Mouse (Mus musculus) left cerebral cortex, adult 9 months (tissue): Measurements from ENCODE around the gene Ckap5.

Source experiments
- DNase-seq, 2 experiments: peaks; one replicate each; pipeline ENCODE4 v3.0.0; 2022; ENCODE audit warnings: low spot score in 2 of 2

Ckap5 gene

GRCm38 (mm10) chr2:91652863-91653262, 126.3 kb downstream of the Ckap5 start:
- DNase-seq: peak; percentile 42 to 52

DNA sequence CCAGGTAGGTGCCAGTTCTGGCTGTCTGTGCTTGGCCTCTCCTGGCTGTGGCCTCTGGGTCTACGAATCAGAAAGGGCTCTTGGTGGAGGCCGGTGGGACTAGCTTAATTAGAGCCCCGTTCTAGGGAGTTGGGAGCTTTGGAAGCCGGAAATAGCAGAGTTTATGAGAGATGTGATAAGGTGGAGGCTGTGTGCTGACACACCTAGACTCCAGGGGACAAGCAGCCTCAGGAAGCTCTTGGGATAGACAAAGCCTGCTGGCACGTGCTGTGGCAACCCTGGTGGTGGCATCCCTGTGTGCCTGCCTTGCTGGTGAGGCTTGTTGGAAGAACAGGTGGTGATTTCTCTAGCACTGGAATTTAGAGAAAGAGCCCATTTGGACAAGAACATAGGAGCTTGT, 128.8 kb downstream of the Ckap5 start:
- no peak for DNase-seq

DNA sequence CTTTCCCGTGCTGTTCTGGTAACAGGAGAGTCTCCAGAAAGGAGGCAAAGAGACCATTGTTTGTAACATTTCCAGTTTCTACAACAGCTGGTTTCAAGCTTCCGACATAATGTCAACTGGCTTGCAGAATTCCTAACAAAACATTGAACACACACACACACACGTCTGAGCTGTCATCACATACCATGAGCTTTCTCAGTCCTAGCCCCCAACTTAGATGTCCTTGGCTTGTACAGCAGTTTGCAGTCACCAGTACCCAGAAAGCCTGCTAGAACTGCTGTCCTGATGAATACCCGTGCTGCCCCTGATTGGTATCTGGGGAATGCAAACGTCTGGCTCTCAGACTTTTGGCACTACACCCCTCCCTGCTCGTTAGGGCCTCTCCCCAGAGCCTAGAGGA, 129.3 kb downstream of the Ckap5 start:
- no peak for DNase-seq

DNA sequence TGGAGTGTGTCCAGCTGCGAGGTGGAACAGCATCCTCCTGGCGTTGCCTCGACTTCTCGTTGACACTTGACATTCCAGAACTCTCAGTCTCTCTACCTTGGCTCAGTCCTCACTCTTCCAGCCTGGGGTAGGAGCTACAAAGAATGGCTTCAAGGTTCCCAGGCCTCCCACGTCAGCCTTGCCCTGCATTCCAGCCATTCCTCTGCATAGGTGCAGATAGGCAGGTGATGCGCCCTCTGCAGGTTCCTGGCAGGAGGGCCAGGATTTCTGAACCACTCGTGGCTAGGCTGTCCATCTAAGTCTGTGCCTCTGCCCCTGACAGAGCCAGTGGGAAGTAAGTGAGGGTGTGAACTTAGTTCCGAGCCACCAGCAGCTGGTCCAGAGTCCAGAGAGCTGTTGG, 130.2 kb downstream of the Ckap5 start:
- DNase-seq: no peak

GRCm38 (mm10) chr2:91659657-91660056, 133.1 kb downstream of the Ckap5 start:
- no peak for DNase-seq

DNA sequence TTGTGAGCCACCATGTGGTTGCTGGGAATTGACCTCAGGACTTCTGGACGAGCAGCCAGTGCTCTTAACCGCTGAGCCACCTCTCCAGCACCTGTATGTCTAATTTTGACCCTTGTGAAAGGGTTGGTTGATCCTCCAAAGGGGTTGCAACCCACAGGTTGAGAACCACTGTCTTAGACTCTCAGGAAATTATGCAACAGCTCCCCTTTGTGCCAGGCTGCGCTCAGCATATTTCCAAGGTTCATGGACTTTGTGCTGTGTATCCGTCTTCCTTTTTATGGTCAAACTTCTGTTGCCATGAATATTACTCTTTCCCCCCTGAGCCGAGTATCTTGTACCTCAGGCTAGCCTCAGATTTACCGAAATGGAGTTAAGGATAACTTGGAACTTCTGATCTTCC, 134.4 kb downstream of the Ckap5 start:
- no peak for DNase-seq

GRCm38 (mm10) chr2:91664780-91665179, 138.2 kb downstream of the Ckap5 start:
- no peak for DNase-seq

- no peak for DNase-seq
Measured at GRCm38 (mm10) chr2:91666386-91666910, 139.9 kb downstream of the Ckap5 start.

GRCm38 (mm10) chr2:91667747-91668146, 141.2 kb downstream of the Ckap5 start:
- DNase-seq: no peak

DNA sequence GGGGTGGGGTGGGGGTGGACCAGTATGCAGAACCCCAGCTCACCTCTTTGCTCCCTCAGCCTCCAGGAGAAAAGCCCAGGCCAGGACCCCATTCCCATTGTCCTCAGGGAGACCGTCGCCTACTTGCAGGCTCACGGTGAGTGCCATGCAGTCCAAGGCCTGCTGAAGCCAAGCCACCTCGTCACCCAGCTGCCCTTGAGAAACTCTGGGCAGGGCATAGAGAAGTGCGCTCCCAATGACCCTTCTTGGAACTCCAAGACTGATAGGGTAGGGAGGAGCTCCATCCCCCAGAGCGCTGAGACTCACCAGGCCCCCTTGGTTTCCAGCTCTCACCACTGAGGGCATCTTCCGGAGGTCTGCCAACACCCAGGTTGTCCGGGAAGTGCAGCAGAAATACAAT, 142.8 kb downstream of the Ckap5 start:
- DNase-seq: no peak

DNA sequence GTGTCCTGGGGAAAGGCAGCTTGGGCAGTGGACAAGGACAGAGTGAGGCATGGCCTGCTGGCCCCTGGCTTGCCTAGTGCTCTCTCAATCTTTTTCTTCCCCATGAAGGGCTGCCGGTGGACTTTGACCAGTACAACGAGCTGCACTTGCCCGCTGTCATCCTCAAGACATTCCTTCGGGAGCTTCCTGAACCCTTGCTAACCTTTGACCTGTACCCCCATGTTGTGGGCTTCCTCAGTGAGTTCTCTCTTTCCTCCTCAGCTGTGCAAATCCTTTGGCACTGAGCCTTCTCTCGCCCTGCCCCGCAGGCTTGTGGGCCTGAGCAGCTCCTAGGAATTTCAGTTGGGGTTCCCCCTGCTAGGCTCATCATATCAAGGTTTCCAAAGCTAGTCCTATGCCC, 143.5 kb downstream of the Ckap5 start:
- no peak for DNase-seq
